Comparison of ENCODE assay signal across 7 mouse cellular contexts in genomic region chr7:46795287-46796205, GRCm38 (mm10). TPM values are rescaled to one million over a fixed set of nuclear protein-coding genes. Genes with fewer than 3 reads are reported as not detected.
DNase-seq lines count a peak whose midpoint lies in the region; ATAC-seq lines count a peak whose summit lies in the region.

Gene Hps5, minus strand, starts transcription at chr7:46796064.
Gene Gtf2h1, plus strand, starts transcription at chr7:46796103.

- no peaks in the 10 kb centered on the region for H3K27me3 ChIP-seq in intestine, embryonic 16.5 days (replicated peaks; ENCODE audit: control insufficient read depth, insufficient read depth, low read length)
- H3K27me3 ChIP-seq in midbrain, embryonic 11.5 days (ENCODE audit: control insufficient read depth, insufficient read depth, low read length), result no peaks in the 10 kb centered on the region

- H3K4me3 ChIP-seq in intestine, embryonic 16.5 days (ENCODE audit: low read length), result peak within 1 kb of the TSS; percentile 80
- H3K4me3 ChIP-seq in midbrain, embryonic 11.5 days (ENCODE audit: low read depth, low read length), result peak within 1 kb of the TSS; percentile 89

- H3K36me3 ChIP-seq in intestine, embryonic 16.5 days (ENCODE audit: control insufficient read depth, insufficient read depth, low read length), result 0 out of 2 replicates have a peak, but pooled peaks cover 3% of the 10 kb centered on the region
- peaks cover 2% of the 10 kb centered on the region; the same call in 1 of the 2 replicates for H3K36me3 ChIP-seq in midbrain, embryonic 11.5 days (ENCODE audit: control insufficient read depth, insufficient read depth, low read length)

- peak within 1 kb of the TSS; percentile 85 for H3K9ac ChIP-seq in intestine, embryonic 16.5 days (ENCODE audit: low read depth, low read length)
- peak within 1 kb of the TSS; percentile 85 for H3K9ac ChIP-seq in midbrain, embryonic 11.5 days (ENCODE audit: low read length)

- H3K4me2 ChIP-seq in intestine, embryonic 16.5 days (ENCODE audit: low read depth, low read length), result peak within 1 kb of the TSS; percentile 70
- peak within 1 kb of the TSS; percentile 96 for H3K4me2 ChIP-seq in midbrain, embryonic 11.5 days

- DNase-seq in adrenal gland, adult 2 months, result peak; percentile 99
- peak; percentile 96 for DNase-seq in embryo, embryonic 11.5 days (ENCODE audit: low read depth, low spot score)
- DNase-seq in gastrocnemius, postnatal 4 days (ENCODE audit: low spot score in 2 of 2), result peak; percentile 97 to 98
- peak; percentile 95 to 96 for DNase-seq in left cerebral cortex, postnatal 36 days (ENCODE audit: low spot score in 2 of 2)
- peak; percentile 100 for DNase-seq in midbrain, embryonic 11.5 days (ENCODE audit: low spot score, missing footprints)
- DNase-seq in skeletal muscle tissue, adult 2 months (ENCODE audit: low read depth, low spot score), result peak; percentile 95

- peak; percentile 97 for ATAC-seq in intestine, embryonic 16.5 days
- peak; percentile 99 for ATAC-seq in midbrain, embryonic 11.5 days (ENCODE audit: low FRiP score)

- peak within 1 kb of the TSS; percentile 86 for H3K27ac ChIP-seq in intestine, embryonic 16.5 days (ENCODE audit: low read length)
- peak within 1 kb of the TSS; percentile 76 for H3K27ac ChIP-seq in midbrain, embryonic 11.5 days (ENCODE audit: low read depth, low read length)

- WGBS in intestine, embryonic 16.5 days, result under 1% methylated on average over 75 of the region's 75 CpGs
- WGBS in midbrain, embryonic 11.5 days, result under 1% methylated on average over 74 of the region's 75 CpGs

- no peaks in the 10 kb centered on the region for H3K9me3 ChIP-seq in intestine, embryonic 16.5 days (ENCODE audit: control insufficient read depth, low read length)
- no peaks in the 10 kb centered on the region for H3K9me3 ChIP-seq in midbrain, embryonic 11.5 days (ENCODE audit: control insufficient read depth, low read length)

- H3K4me1 ChIP-seq in intestine, embryonic 16.5 days (ENCODE audit: control insufficient read depth, insufficient read depth, low read length), result peaks cover 12% of the 10 kb centered on the region
- H3K4me1 ChIP-seq in midbrain, embryonic 11.5 days (ENCODE audit: control insufficient read depth, insufficient read depth, low read length), result peaks cover 11% of the 10 kb centered on the region

- intact Hi-C loops in left cerebral cortex, postnatal 36 days (cut with DNase I), result loop anchor here (5.0 to 10.0 kb wide), 2 partner anchors 52 to 119 kb away; partner anchors contain the start of gene Tsg101

RNA-seq across cellular contexts. Expression of gene Hps5, which starts in this region (rescaled TPM):
- 10 to 100 TPM; 20.1 to 23.9 TPM for total RNA-seq in adrenal gland, adult 2 months (2021)
- polyA plus RNA-seq in adrenal gland, adult 2 months (2012; rRNA removed), result 11.2 and 11.3 TPM in 2 replicates
- total RNA-seq in gastrocnemius, postnatal 4 days (2021), result 10 to 100 TPM; 14.8 to 18.4 TPM
- 27.2 and 31.2 TPM in 2 replicates for polyA plus RNA-seq in intestine, embryonic 16.5 days (2015; fragmentation: Nextera tagmentation; extraction: Ambion mirVana)
- total RNA-seq in left cerebral cortex, postnatal 36 days (2021), result 10 to 100 TPM; 13.8 to 16.6 TPM
- 16.3 and 17.9 TPM in 2 replicates for polyA plus RNA-seq in midbrain, embryonic 11.5 days (2014; fragmentation: Nextera tagmentation; extraction: Ambion mirVana)

RNA-seq across cellular contexts. Expression of gene Gtf2h1, which starts in this region (rescaled TPM):
- 10 to 100 TPM; 30.4 to 46.7 TPM for total RNA-seq in adrenal gland, adult 2 months (2021)
- 4.9 and 8.5 TPM in 2 replicates for polyA plus RNA-seq in adrenal gland, adult 2 months (2012; rRNA removed)
- 10 to 100 TPM; 31.0 to 40.2 TPM for total RNA-seq in gastrocnemius, postnatal 4 days (2021)
- polyA plus RNA-seq in intestine, embryonic 16.5 days (2015; fragmentation: Nextera tagmentation; extraction: Ambion mirVana), result 78.5 and 80.1 TPM in 2 replicates
- 10 to 100 TPM; 36.9 to 40.3 TPM for total RNA-seq in left cerebral cortex, postnatal 36 days (2021)
- polyA plus RNA-seq in midbrain, embryonic 11.5 days (2014; fragmentation: Nextera tagmentation; extraction: Ambion mirVana), result 58.0 and 62.4 TPM in 2 replicates

Comparison
In these comparisons a context has a peak if more than half of its experiments do, and no peak if none do; other contexts are left out.
1. Peak in every context shown above with its lines: DNase-seq, ATAC-seq, H3K4me3 ChIP-seq and H3K27ac ChIP-seq.